Mouse (Mus musculus) midbrain, embryonic 16.5 days (tissue): Measurements from ENCODE around the gene Igfbpl1. TPM values are rescaled to one million over a fixed set of nuclear protein-coding genes. Genes with fewer than 3 reads are reported as not detected.

Experiments
- ATAC-seq: fragments of 200-750 bp; cut with Nextera tagmentation; 2 replicates; pipeline ENCODE4 v1.8.0; 2017; ENCODE audit warnings: moderate TSS enrichment
- H3K27ac ChIP-seq: fragments of 300-500 bp; sonication (generic); 2 replicates; pipeline ENCODE4 v1.5.1; 2014; ENCODE audit warnings: mild to moderate bottlenecking, low read length, mixed read lengths
- H3K27me3 ChIP-seq: fragments of 300-500 bp; sonication (generic); 2 replicates; pipeline ENCODE4 v1.6.1; 2014; ENCODE audit warnings: low read depth, low read length, mixed read lengths; ENCODE audit not compliant: control insufficient read depth, insufficient read depth
- H3K36me3 ChIP-seq: fragments of 300-500 bp; sonication (generic); 2 replicates; pipeline ENCODE4 v1.6.1; 2014; ENCODE audit warnings: mild to moderate bottlenecking, low read length, moderate library complexity, mixed read lengths; ENCODE audit not compliant: control insufficient read depth, insufficient read depth
- H3K4me1 ChIP-seq: fragments of 300-500 bp; sonication (generic); 2 replicates; pipeline ENCODE4 v1.6.1; 2014; ENCODE audit warnings: mild to moderate bottlenecking, low read length, mixed read lengths; ENCODE audit not compliant: control insufficient read depth, insufficient read depth
- H3K4me2 ChIP-seq: fragments of 300-500 bp; sonication (generic); 2 replicates; pipeline ENCODE4 v1.6.1; 2014; ENCODE audit warnings: mild to moderate bottlenecking, low read length, mixed read lengths
- H3K4me3 ChIP-seq: fragments of 300-500 bp; sonication (generic); 2 replicates; pipeline ENCODE4 v1.5.1; 2014; ENCODE audit warnings: low read depth, mild to moderate bottlenecking, low read length, moderate library complexity, mixed read lengths
- H3K9ac ChIP-seq: fragments of 300-500 bp; sonication (generic); 2 replicates; pipeline ENCODE4 v1.6.1; 2014; ENCODE audit warnings: low read depth, low read length, mixed read lengths
- H3K9me3 ChIP-seq: fragments of 300-500 bp; sonication (generic); replicated peaks from 2 replicates; pipeline ENCODE4 v1.6.1; 2014; ENCODE audit warnings: mild to moderate bottlenecking, low read length, mixed read lengths; ENCODE audit not compliant: control insufficient read depth, poor library complexity, severe bottlenecking
- WGBS: fragments of 180-500 bp; shearing (Covaris S2); extraction: QIAGEN DNeasy Blood & Tissue Kit; methylation state at CpG from one replicate; pipeline ENCODE4 v1.1.7; 2014; 5-methylcytosine and 5-hydroxymethylcytosine counted together
- polyA plus RNA-seq: library from polyadenylated mRNA; unstranded; fragments of >200 nt; fragmentation: Nextera tagmentation; extraction: Ambion mirVana; gene quantifications from 2 replicates; pipeline ENCODE4 v1.2.1, GENCODE M21; 2015

The Igfbpl1 gene
- polyA plus RNA-seq, 1 experiment from 2014 or later: 33.4 TPM

DNA sequence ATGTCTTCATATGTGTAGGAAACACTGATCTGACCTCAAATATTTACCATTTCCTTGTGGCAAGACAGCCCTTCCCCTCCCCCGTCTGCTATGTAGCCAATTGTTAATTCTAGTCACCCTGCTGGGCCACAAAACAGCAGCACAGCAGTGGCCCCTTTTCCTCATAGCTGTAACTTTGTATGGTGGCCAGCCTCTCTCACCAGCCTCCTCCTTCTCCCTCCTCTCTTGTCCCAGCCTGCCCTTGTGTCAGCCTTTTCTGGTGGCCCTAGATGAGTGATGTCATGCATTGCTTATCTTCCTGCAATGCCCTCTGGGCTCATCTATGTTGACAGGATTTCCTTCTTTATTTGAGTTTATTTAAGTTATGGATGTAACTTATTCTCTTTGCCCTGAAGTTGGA is 22.7 kb upstream of the Igfbpl1 start:
- no peak overlapping the region for H3K4me3 ChIP-seq
- H3K27me3 ChIP-seq: 0 out of 2 replicates have a peak, but pooled peaks cover 5% of the 10 kb centered on the region
- 29% methylated on average over 1 of the region's 1 CpGs for WGBS
- no peak overlapping the region for H3K27ac ChIP-seq
- H3K9ac ChIP-seq: no peak overlapping the region
- no peaks in the 10 kb centered on the region for H3K9me3 ChIP-seq
- ATAC-seq: no peak
- no peak overlapping the region for H3K4me2 ChIP-seq
- no peaks in the 10 kb centered on the region for H3K36me3 ChIP-seq
- no peaks in the 10 kb centered on the region; the same call in 1 of the 2 replicates for H3K4me1 ChIP-seq

DNA sequence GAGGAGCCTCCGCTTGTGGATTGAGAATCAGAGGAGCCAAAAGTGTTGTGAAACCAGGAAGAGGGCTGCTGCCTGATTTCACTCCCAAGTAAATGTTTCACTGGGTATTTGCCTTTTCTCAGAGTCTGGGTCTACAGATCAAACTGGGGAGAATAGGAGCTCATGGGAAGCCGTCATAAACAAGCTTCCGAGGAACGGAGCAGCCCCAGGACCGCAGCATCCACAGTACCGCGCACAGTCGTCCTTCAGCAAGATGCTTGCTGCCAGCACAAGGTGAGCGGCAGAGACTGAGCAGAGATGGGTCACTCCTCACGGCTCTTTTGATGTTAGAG is 22.1 kb upstream of the Igfbpl1 start:
- no peaks in the 10 kb centered on the region for H3K9me3 ChIP-seq
- H3K27me3 ChIP-seq: 0 out of 2 replicates have a peak, but pooled peaks cover 5% of the 10 kb centered on the region
- H3K4me2 ChIP-seq: no peak overlapping the region
- no peak for ATAC-seq
- no peaks in the 10 kb centered on the region for H3K36me3 ChIP-seq
- no peak overlapping the region for H3K27ac ChIP-seq
- no peaks in the 10 kb centered on the region; the same call in 1 of the 2 replicates for H3K4me1 ChIP-seq
- 50% methylated on average over 10 of the region's 10 CpGs for WGBS
- no peak overlapping the region for H3K4me3 ChIP-seq
- no peak overlapping the region for H3K9ac ChIP-seq

DNA sequence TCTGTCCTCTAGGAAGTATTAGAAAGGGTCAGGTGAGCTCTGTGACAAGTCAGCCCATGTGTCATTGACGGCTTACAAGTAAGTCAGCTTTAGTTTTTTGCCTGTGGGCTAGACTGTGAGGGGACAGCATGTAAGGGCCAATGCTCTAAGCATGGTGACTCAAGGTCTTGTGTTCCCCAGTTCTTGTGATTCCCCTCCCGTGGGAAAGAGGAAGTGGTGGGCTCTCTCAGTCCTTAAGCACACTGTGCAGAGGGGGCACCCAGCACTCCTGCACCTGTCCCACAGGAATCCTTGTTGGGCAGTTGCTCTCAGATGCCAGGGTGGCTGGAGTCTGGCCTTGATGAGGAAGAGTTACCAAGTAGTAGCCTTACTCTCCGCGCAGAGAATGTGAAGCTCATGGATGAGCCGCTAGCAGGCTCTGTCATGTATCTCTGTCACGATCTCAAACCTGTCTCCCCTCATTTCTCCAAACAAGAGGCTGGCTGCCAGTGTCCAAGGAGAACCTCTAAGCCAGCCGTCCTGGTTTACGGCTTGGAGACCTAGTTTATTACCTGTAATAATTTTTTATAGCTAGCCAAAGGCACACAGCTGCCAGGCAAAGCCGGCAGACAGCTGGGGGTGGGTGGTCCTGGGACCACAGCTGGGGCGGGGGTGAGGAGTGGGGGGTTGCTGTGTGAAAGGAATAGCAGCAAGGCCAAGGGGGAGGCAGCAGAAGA is 21.5 kb upstream of the Igfbpl1 start, which contains the start of gene Stra6l:
Gene Stra6l, plus strand, starts transcription at position 556 of the 716 bp plus-strand sequence.
- 76% methylated on average over 10 of the region's 10 CpGs for WGBS
- Histone ChIP-seq H3K4me3 (no peak within 1 kb of the TSS), H3K36me3 (no peaks in the 10 kb centered on the region), H3K9ac (no peak within 1 kb of the TSS), H3K4me1 (no peaks in the 10 kb centered on the region; the same call in 1 of the 2 replicates), H3K4me2 (no peak within 1 kb of the TSS), H3K9me3 (no peaks in the 10 kb centered on the region), H3K27ac (no peak within 1 kb of the TSS), H3K27me3 (0 out of 2 replicates have a peak, but pooled peaks cover 5% of the 10 kb centered on the region)
- no peak for ATAC-seq

DNA sequence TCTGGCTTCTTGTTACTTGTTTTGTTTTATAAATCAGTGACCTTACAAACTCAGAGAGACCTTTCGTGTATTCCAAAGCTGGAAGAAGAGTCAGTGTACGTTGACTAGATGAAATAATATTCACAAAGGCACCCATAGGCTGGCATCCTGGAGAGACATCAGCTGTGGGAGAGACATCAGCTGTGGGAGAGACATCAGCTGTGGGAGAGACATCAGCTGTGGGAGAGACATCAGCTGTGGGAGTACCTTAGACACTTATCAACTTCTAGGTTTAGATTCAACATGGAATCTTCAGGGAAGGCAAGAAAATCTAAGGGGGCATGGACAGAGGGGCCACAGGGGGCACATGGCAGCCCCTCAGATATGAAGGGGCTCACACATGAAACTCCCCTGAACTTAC is 19.5 kb upstream of the Igfbpl1 start:
- Histone ChIP-seq H3K4me2 (no peak overlapping the region), H3K4me3 (no peak overlapping the region), H3K9me3 (no peaks in the 10 kb centered on the region), H3K9ac (no peak overlapping the region), H3K27me3 (0 out of 2 replicates have a peak, but pooled peaks cover 5% of the 10 kb centered on the region), H3K4me1 (no peaks in the 10 kb centered on the region; the same call in 1 of the 2 replicates), H3K27ac (no peak overlapping the region), H3K36me3 (no peaks in the 10 kb centered on the region)
- WGBS: 91% methylated on average over 2 of the region's 2 CpGs
- no peak for ATAC-seq

DNA sequence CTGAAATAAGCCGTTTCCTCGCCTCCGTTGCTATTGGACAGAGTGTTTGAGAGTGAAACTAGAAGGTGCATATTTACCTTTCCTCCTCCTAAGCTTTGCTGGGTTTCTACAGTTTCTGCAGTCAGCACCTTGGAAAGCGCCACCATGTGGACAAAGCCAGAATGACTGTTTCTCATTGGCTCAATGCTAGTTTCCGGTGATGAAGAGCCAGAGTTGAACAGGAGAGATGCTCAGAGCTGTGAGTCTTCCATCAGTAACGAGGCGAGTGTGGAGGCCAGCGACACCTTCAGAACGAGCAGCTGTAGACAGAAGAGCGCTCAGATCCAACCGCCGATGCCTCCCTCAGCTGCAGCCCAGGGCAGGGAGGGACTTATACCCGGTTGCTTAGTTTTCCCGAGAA is 17.6 kb upstream of the Igfbpl1 start:
- H3K4me1 ChIP-seq: no peaks in the 10 kb centered on the region; the same call in 1 of the 2 replicates

DNA sequence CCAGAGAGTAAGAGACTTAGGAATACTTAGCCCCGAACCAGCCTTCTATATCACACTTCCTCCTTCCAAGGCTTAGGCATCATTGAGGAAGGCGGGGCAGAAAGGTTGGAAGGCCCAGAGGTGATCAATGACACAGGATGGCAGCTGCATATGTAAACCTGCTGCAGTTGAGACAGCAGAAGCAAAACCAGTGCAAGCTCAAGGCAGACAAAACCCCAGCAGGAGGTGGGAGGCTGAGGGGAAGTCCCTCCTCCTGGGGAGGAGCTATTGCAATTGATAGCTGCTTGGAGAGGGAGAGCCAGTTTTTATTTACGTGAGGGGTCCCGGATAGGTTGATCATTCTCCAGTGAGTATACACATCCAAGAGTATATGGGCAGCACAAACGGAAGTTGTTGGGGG is 6.7 kb upstream of the Igfbpl1 start:
- H3K4me2 ChIP-seq: no peak overlapping the region
- H3K9ac ChIP-seq: no peak overlapping the region
- ATAC-seq: no peak
- H3K9me3 ChIP-seq: no peaks in the 10 kb centered on the region
- no peaks in the 10 kb centered on the region for H3K36me3 ChIP-seq
- no peak overlapping the region for H3K27ac ChIP-seq
- H3K27me3 ChIP-seq: no peaks in the 10 kb centered on the region
- no peak overlapping the region for H3K4me3 ChIP-seq
- 35% methylated on average over 5 of the region's 5 CpGs for WGBS
- peaks cover 15% of the 10 kb centered on the region for H3K4me1 ChIP-seq

More for the DNA sequence above, 17.6 kb upstream of the Igfbpl1 start:
- no peaks in the 10 kb centered on the region for H3K36me3 ChIP-seq
- no peaks in the 10 kb centered on the region for H3K9me3 ChIP-seq
- no peaks in the 10 kb centered on the region for H3K27me3 ChIP-seq
- no peak overlapping the region for H3K27ac ChIP-seq
- 45% methylated on average over 14 of the region's 14 CpGs for WGBS
- no peak overlapping the region for H3K4me3 ChIP-seq
- no peak overlapping the region for H3K9ac ChIP-seq
- ATAC-seq: 0 out of 2 replicates have a peak, but pooled peaks have one; percentile 56
- H3K4me2 ChIP-seq: no peak overlapping the region

DNA sequence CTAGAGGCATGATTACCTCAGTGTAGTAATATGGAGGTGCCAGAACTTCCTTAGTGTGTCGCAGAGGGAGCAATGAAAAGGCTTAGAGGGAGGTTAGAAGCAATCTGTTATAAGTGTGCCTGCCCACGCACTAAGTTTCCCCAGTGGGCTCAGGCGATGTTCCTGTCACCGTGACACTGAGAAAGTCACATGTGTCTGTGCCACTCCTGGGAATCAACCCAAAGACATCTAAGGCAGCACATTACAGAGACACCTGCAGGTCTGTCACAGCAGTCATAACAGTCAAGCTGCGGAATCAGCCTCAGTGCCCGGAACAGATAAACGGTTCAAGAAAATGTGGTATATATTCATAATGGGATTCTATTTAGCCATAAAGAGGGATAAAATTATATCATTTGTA is 5.3 kb upstream of the Igfbpl1 start:
- H3K9me3 ChIP-seq: no peaks in the 10 kb centered on the region
- H3K4me3 ChIP-seq: no peak overlapping the region
- WGBS: 60% methylated on average over 7 of the region's 7 CpGs
- H3K27ac ChIP-seq: no peak overlapping the region; the same call in none of the 2 replicates
- peaks cover 3% of the 10 kb centered on the region; the same call in 1 of the 2 replicates for H3K27me3 ChIP-seq
- no peak for ATAC-seq
- H3K4me2 ChIP-seq: no peak overlapping the region
- H3K36me3 ChIP-seq: no peaks in the 10 kb centered on the region
- peaks cover 15% of the 10 kb centered on the region for H3K4me1 ChIP-seq
- H3K9ac ChIP-seq: no peak overlapping the region

DNA sequence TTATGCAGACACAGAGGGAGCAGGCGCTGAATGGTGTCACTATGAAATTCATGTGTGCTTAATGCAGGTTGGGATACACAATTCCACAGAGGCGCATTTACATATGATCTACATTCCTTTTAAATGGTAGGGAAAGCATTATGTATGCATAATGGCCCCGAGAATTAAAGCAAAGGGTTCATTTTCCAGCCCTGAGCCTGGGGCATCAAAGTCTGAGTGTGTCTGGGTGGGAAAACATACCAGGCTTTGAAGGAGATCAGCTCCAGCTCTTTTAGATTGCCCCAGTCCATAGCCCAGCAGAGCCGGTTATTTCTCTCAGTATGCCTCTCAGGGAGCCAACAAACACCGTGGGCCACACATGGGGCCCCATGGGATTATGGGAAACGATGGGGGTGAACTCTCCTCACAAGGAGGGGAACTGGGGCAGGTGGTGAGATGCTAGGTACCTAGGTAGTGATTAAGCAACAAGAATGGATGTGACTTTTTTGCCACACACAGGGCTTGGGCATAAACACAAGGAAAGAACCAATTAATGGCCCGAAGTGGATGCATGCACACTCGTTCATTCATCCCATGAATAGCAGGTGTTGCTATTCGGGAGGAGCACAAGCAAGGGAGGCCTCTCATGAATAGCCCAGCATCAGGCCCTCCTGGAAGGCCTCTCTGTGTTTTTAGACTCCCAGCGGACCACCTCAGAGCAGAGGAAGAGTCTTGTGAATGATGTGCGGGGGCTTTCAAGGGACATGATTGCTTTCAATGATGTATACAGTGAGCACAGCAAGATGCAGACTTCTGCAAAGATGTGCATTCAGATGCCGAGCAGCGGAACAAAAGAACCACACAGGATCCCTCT is 3.4 kb upstream of the Igfbpl1 start:
- no peaks in the 10 kb centered on the region for H3K9me3 ChIP-seq
- ATAC-seq: peak; percentile 26; the same call in 1 of the 2 replicates
- peaks cover 19% of the 10 kb centered on the region for H3K4me1 ChIP-seq
- WGBS: 15% methylated on average over 13 of the region's 13 CpGs
- peak overlapping the region; percentile 32; the same call in 1 of the 2 replicates for H3K9ac ChIP-seq
- no peak overlapping the region for H3K4me3 ChIP-seq
- H3K36me3 ChIP-seq: no peaks in the 10 kb centered on the region
- H3K4me2 ChIP-seq: 0 out of 2 replicates have a peak overlapping the region, but pooled peaks have one; percentile 8
- peak overlapping the region; percentile 78 for H3K27ac ChIP-seq
- H3K27me3 ChIP-seq: peaks cover 3% of the 10 kb centered on the region; the same call in 1 of the 2 replicates
